Mouse (Mus musculus) layer of hippocampus, adult 9-10 months (tissue): Measurements from ENCODE around the gene Ccm2.

Experiments
- DNase-seq: peaks from one replicate; pipeline ENCODE4 v3.0.0; 2022; ENCODE audit warnings: low spot score

Ccm2 gene

GRCm38 (mm10) chr11:6529961-6530360 lies 16.7 kb upstream of the Ccm2 start:
- DNase-seq = no peak

- DNase-seq = no peak
Observed at GRCm38 (mm10) chr11:6530746-6531145, 15.9 kb upstream of the Ccm2 start.

- DNase-seq = no peak
Observed at GRCm38 (mm10) chr11:6544683-6545082, 2.0 kb upstream of the Ccm2 start.

- no peak for DNase-seq
Observed at GRCm38 (mm10) chr11:6545186-6545856, 1.4 kb upstream of the Ccm2 start.

GRCm38 (mm10) chr11:6545857-6546192 lies 862 bp upstream of the Ccm2 start:
- no peak for DNase-seq

- no peak for DNase-seq
Observed at GRCm38 (mm10) chr11:6547037-6547680, 472 bp downstream of the Ccm2 start.

GRCm38 (mm10) chr11:6547696-6548325 lies 1.1 kb downstream of the Ccm2 start:
- no peak for DNase-seq

GRCm38 (mm10) chr11:6549770-6550169 lies 3.1 kb downstream of the Ccm2 start:
- DNase-seq = no peak

GRCm38 (mm10) chr11:6550201-6550600 lies 3.5 kb downstream of the Ccm2 start:
- no peak for DNase-seq

GRCm38 (mm10) chr11:6558234-6558633 lies 11.5 kb downstream of the Ccm2 start:
- no peak for DNase-seq

GRCm38 (mm10) chr11:6559996-6560395 lies 13.3 kb downstream of the Ccm2 start:
- DNase-seq = no peak

- no peak for DNase-seq
Observed at GRCm38 (mm10) chr11:6560655-6561360, 14.1 kb downstream of the Ccm2 start.

GRCm38 (mm10) chr11:6561474-6561873 lies 14.8 kb downstream of the Ccm2 start:
- no peak for DNase-seq

GRCm38 (mm10) chr11:6562359-6562758 lies 15.7 kb downstream of the Ccm2 start:
- no peak for DNase-seq

- no peak for DNase-seq
Observed at GRCm38 (mm10) chr11:6563201-6563600, 16.5 kb downstream of the Ccm2 start.

GRCm38 (mm10) chr11:6566496-6566895 lies 19.8 kb downstream of the Ccm2 start:
- DNase-seq = no peak

GRCm38 (mm10) chr11:6567951-6568350 lies 21.3 kb downstream of the Ccm2 start:
- DNase-seq = no peak

- DNase-seq = no peak
Observed at GRCm38 (mm10) chr11:6568584-6569409, 22.1 kb downstream of the Ccm2 start.

- DNase-seq = no peak
Observed at GRCm38 (mm10) chr11:6569410-6569777, 22.7 kb downstream of the Ccm2 start.

GRCm38 (mm10) chr11:6576151-6576550 lies 29.5 kb downstream of the Ccm2 start:
- no peak for DNase-seq

- DNase-seq = no peak
Observed at GRCm38 (mm10) chr11:6579361-6579760, 32.7 kb downstream of the Ccm2 start.
